ENCODE assay signal across 10 mouse cellular contexts in the genomic region with DNA sequence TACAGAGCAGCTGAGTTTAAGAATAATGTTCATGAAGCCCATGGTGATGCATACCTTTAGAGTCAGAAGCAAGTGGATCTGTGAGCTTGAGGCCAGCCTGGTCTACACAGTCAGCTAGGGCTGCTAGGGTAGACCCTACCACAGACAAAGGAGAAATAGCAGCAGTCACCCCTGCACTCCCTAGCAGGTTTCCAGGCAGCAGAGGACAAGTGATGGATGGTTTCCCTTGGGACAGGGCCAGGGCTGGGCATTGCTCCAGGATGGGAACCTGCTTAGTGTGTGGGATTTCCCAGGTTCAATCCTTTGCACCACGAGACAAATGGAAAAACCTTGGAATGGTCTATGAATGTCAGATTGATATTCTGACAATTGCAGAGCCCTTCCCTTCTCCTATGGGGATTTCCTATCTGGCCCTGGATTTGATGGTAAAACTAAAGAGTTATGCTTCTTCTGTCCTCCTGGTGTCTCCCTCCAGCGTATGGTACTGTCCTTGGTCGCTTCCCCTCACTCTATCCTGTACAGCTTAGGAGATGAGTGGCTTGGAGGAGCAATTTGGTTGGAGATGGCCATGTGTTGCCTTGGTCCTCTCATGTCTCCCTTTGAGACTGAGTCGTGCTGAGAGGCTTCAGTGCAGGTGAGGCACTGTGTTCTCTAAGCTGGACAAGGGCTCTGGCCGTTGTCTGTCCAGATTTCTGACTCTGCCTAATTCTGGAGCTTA. TPM values are rescaled to one million over a fixed set of nuclear protein-coding genes. Genes with fewer than 3 reads are reported as not detected.
DNase-seq lines count a peak whose midpoint lies in the region; ATAC-seq and TF ChIP-seq lines count a peak whose summit lies in the region.
"Had no signal": no experiment of that assay in that cellular context is flagged by ENCODE, and none has a peak within 500 bp of the region (broad histone marks: within the 10 kb centered on the region; RNA-seq: fewer than 3 reads in every experiment).

No protein-coding gene starts in this region.

- WGBS in kidney, embryonic 14.5 days = 71% methylated on average over 5 of the region's 5 CpGs
- WGBS in kidney, adult 2 months = 45% methylated on average over 5 of the region's 5 CpGs

- no peak overlapping the region for H3K9ac ChIP-seq in kidney, embryonic 14.5 days (ENCODE audit: low read depth, low read length)

- H3K27me3 ChIP-seq in kidney, embryonic 14.5 days (ENCODE audit: control insufficient read depth, insufficient read depth, low read length) = no peaks in the 10 kb centered on the region
- H3K27me3 ChIP-seq in kidney, adult 2 months (replicated peaks; ENCODE audit: control insufficient read depth, insufficient read depth, low read length) = no peaks in the 10 kb centered on the region

- no peak overlapping the region for H3K27ac ChIP-seq in kidney, embryonic 14.5 days (ENCODE audit: low read depth, low read length)
- H3K27ac ChIP-seq in kidney, adult 2 months (ENCODE audit: insufficient read depth, low read depth, low read length) = no peak overlapping the region
- H3K27ac ChIP-seq: midbrain, embryonic 10.5 days had no signal

- no peak overlapping the region for H3K4me3 ChIP-seq in kidney, embryonic 14.5 days (ENCODE audit: low read length)
- H3K4me3 ChIP-seq in kidney, adult 2 months (ENCODE audit: insufficient read depth, low read depth, low read length) = no peak overlapping the region
- H3K4me3 ChIP-seq: midbrain, embryonic 10.5 days had no signal

- no peak overlapping the region for H3K4me2 ChIP-seq in kidney, embryonic 14.5 days (replicated peaks; ENCODE audit: low read depth, low read length)

- no peak for ATAC-seq in kidney, embryonic 14.5 days (ENCODE audit: low FRiP score, low TSS enrichment)

- peak; percentile 60 for DNase-seq in kidney, adult 11 months
- peak; percentile 80 for DNase-seq in adrenal gland, postnatal 10 days
- peak; percentile 89 for DNase-seq in kidney, adult 2 months
- peak; percentile 49 to 60 for DNase-seq in lung, postnatal 4 days
- no peak for DNase-seq in spleen, postnatal 4 days (ENCODE audit: low spot score in 2 of 2)
- DNase-seq in left cerebral cortex, adult 18-20 months (ENCODE audit: low spot score in 2 of 2) = no peak

- TF ChIP-seq POLR2A in kidney, adult 2 months (IDR thresholded peaks at IDR 0.05; ENCODE audit: low read depth, low read length) = no peak

- H3K9me3 ChIP-seq in kidney, embryonic 14.5 days (ENCODE audit: control insufficient read depth, low read length) = no peaks in the 10 kb centered on the region
- H3K9me3 ChIP-seq: midbrain, embryonic 10.5 days had no signal

- no peaks in the 10 kb centered on the region for H3K4me1 ChIP-seq in kidney, embryonic 14.5 days (ENCODE audit: control insufficient read depth, insufficient read depth, low read length)
- H3K4me1 ChIP-seq in kidney, adult 2 months (ENCODE audit: control insufficient read depth, insufficient read depth, low read length) = 0 out of 2 replicates have a peak, but pooled peaks cover 6% of the 10 kb centered on the region
- H3K4me1 ChIP-seq: midbrain, embryonic 10.5 days had no signal

- H3K36me3 ChIP-seq in kidney, embryonic 14.5 days (ENCODE audit: control insufficient read depth, insufficient read depth, low read length) = peaks cover 5% of the 10 kb centered on the region; the same call in 1 of the 2 replicates
- no peaks in the 10 kb centered on the region for H3K36me3 ChIP-seq in kidney, adult 2 months (ENCODE audit: control insufficient read depth, insufficient read depth, low read length)

- TF ChIP-seq CTCF in kidney, adult 2 months (conservative IDR thresholded peaks at IDR 0.05; ENCODE audit: insufficient read depth, insufficient read length, low read depth, low read length) = no peak

RNA-seq across cellular contexts. Expression of gene Fancd2os, which starts 13.9 kb away (rescaled TPM):
- polyA plus RNA-seq in kidney, embryonic 14.5 days (2014; fragmentation: Nextera tagmentation; extraction: Ambion mirVana) = 0.28 and 1.0 TPM in 2 replicates
- not detected for total RNA-seq in adrenal gland, postnatal 10 days (2021)
- 0.54 and 1.3 TPM in 2 replicates for polyA plus RNA-seq in kidney, adult 2 months (2012; rRNA removed)
- total RNA-seq in left cerebral cortex, adult 18-20 months (2021) = not detected
- polyA plus RNA-seq: embryonic facial prominence, embryonic 11.5 days; small intestine, adult 2 months had no signal

RNA-seq across cellular contexts. Expression of gene Brk1, which starts 17.9 kb away (rescaled TPM):
- 233 and 273 TPM in 2 replicates for polyA plus RNA-seq in kidney, embryonic 14.5 days (2014; fragmentation: Nextera tagmentation; extraction: Ambion mirVana)
- 100 to 1,000 TPM; 139 to 159 TPM for total RNA-seq in adrenal gland, postnatal 10 days (2021)
- 171 and 216 TPM in 2 replicates for polyA plus RNA-seq in kidney, adult 2 months (2012; rRNA removed)
- total RNA-seq in left cerebral cortex, adult 18-20 months (2021) = 100 to 1,000 TPM; 210 to 217 TPM

RNA-seq across cellular contexts. Expression of gene Vhl, which starts 37.1 kb away (rescaled TPM):
- polyA plus RNA-seq in kidney, embryonic 14.5 days (2014; fragmentation: Nextera tagmentation; extraction: Ambion mirVana) = 25.9 and 40.7 TPM in 2 replicates
- total RNA-seq in adrenal gland, postnatal 10 days (2021) = 10 to 100 TPM; 24.7 to 26.3 TPM
- 19.0 and 24.6 TPM in 2 replicates for polyA plus RNA-seq in kidney, adult 2 months (2012; rRNA removed)
- 10 to 100 TPM; 35.3 to 46.6 TPM for total RNA-seq in left cerebral cortex, adult 18-20 months (2021)

RNA-seq across cellular contexts. Expression of gene Irak2, which starts 51.6 kb away (rescaled TPM):
- 1.9 and 2.6 TPM in 2 replicates for polyA plus RNA-seq in kidney, embryonic 14.5 days (2014; fragmentation: Nextera tagmentation; extraction: Ambion mirVana)
- total RNA-seq in adrenal gland, postnatal 10 days (2021) = 10 to 100 TPM; 15.8 to 23.3 TPM
- 53.8 and 67.1 TPM in 2 replicates for polyA plus RNA-seq in kidney, adult 2 months (2012; rRNA removed)
- total RNA-seq in left cerebral cortex, adult 18-20 months (2021) = 10 to 100 TPM; 23.5 to 25.4 TPM

RNA-seq across cellular contexts. Expression of gene Fancd2, which starts 55.1 kb away (rescaled TPM):
- 12.0 and 16.1 TPM in 2 replicates for polyA plus RNA-seq in kidney, embryonic 14.5 days (2014; fragmentation: Nextera tagmentation; extraction: Ambion mirVana)
- 1 to 10 TPM; 5.0 to 7.0 TPM for total RNA-seq in adrenal gland, postnatal 10 days (2021)
- polyA plus RNA-seq in kidney, adult 2 months (2012; rRNA removed) = 0.31 and 0.44 TPM in 2 replicates
- 1 to 10 TPM; 1.5 to 2.2 TPM for total RNA-seq in left cerebral cortex, adult 18-20 months (2021)

Comparison
In these comparisons a context has a peak if more than half of its experiments do, and no peak if none do; other contexts are left out.
1. DNase-seq: peak in kidney, adult 11 months (single experiment), adrenal gland, postnatal 10 days (single experiment), kidney, adult 2 months (single experiment) and lung, postnatal 4 days (2 of 2); none in spleen, postnatal 4 days (0 of 2) and left cerebral cortex, adult 18-20 months (0 of 2).